Mouse (Mus musculus) hindbrain, embryonic 10.5 days (tissue): ENCODE results near the gene Galm. TPM values are rescaled to one million over a fixed set of nuclear protein-coding genes. Genes with fewer than 3 reads are reported as not detected.
A peak's percentile ranks its signal among the peaks of the same experiment; 100 is the strongest.
"Not testable (repeated sequence)": the region's sequence is repeated elsewhere in the genome, so short reads cannot be mapped to it uniquely, and the experiment has no call there.

Experiments used
- DNase-seq: peaks from one replicate; pipeline ENCODE4 v3.0.0-alpha.2; 2017; ENCODE audit warnings: low spot score
- H3K27ac ChIP-seq: fragments of 300-500 bp; sonication (generic); 2 replicates; pipeline ENCODE4 v1.5.1; 2016; ENCODE audit warnings: mild to moderate bottlenecking, moderate library complexity
- H3K27me3 ChIP-seq: fragments of 300-500 bp; sonication (generic); 2 replicates; pipeline ENCODE4 v1.6.1; 2016; ENCODE audit warnings: mild to moderate bottlenecking; ENCODE audit not compliant: poor library complexity, insufficient read depth, severe bottlenecking
- H3K36me3 ChIP-seq: fragments of 300-500 bp; sonication (generic); 2 replicates; pipeline ENCODE4 v1.6.1; 2016; ENCODE audit warnings: mild to moderate bottlenecking, moderate library complexity
- H3K4me1 ChIP-seq: fragments of 300-500 bp; sonication (generic); replicated peaks from 2 replicates; pipeline ENCODE4 v1.6.1; 2016; ENCODE audit warnings: mild to moderate bottlenecking
- H3K4me3 ChIP-seq: fragments of 300-500 bp; sonication (generic); 2 replicates; pipeline ENCODE4 v1.5.1; 2016; ENCODE audit warnings: mild to moderate bottlenecking, moderate library complexity
- H3K9me3 ChIP-seq: fragments of 300-500 bp; sonication (generic); 2 replicates; pipeline ENCODE4 v1.6.1; 2016; ENCODE audit warnings: mild to moderate bottlenecking, moderate library complexity
- WGBS: fragments of 180-500 bp; shearing (Covaris S2); methylation state at CpG from one replicate; pipeline ENCODE4 v1.1.7; 2016; 5-methylcytosine and 5-hydroxymethylcytosine counted together
- polyA plus RNA-seq: library from polyadenylated mRNA; unstranded; fragments of >200 nt; fragmentation: Nextera tagmentation; extraction: Ambion mirVana; gene quantifications from 2 replicates; pipeline ENCODE4 v1.2.1, GENCODE M21; 2016

The Galm gene
- polyA plus RNA-seq, 1 experiment from 2014 or later, result 8.4 TPM

GRCm38 (mm10) chr17:80206301-80206670, 79.0 kb downstream of the Galm start:
- Histone ChIP-seq H3K4me3 (peak overlapping the region; percentile 96), H3K27ac (peak overlapping the region; percentile 100), H3K27me3 (no peaks in the 10 kb centered on the region), H3K4me1 (peaks cover 18% of the 10 kb centered on the region), H3K36me3 (peaks cover 45% of the 10 kb centered on the region), H3K9me3 (no peaks in the 10 kb centered on the region)
- DNase-seq, result peak; percentile 58
- under 1% methylated on average over 36 of the region's 36 CpGs for WGBS

GRCm38 (mm10) chr17:80206671-80207581, 79.7 kb downstream of the Galm start, which contains the start of the genes Srsf7 and Ttc39d:
Gene Srsf7, minus strand, starts transcription at chr17:80207307.
Gene Ttc39d, plus strand, starts transcription at chr17:80207460.
- WGBS, result under 1% methylated on average over 95 of the region's 95 CpGs
- peaks cover 18% of the 10 kb centered on the region for H3K4me1 ChIP-seq
- DNase-seq, result peak; percentile 98
- no peaks in the 10 kb centered on the region for H3K27me3 ChIP-seq
- no peaks in the 10 kb centered on the region for H3K9me3 ChIP-seq
- peak within 1 kb of the TSS; percentile 100 for H3K27ac ChIP-seq
- peaks cover 38% of the 10 kb centered on the region for H3K36me3 ChIP-seq
- H3K4me3 ChIP-seq, result peak within 1 kb of the TSS; percentile 96

GRCm38 (mm10) chr17:80213998-80214397, 86.7 kb downstream of the Galm start:
- not testable (repeated sequence) for H3K4me3 ChIP-seq, H3K36me3 ChIP-seq, H3K4me1 ChIP-seq, H3K9me3 ChIP-seq, DNase-seq, H3K27ac ChIP-seq, H3K27me3 ChIP-seq
- 85% methylated on average over 4 of the region's 4 CpGs for WGBS

- WGBS, result 73% methylated on average over 2 of the region's 2 CpGs
- H3K4me3 ChIP-seq, result no peak overlapping the region
- H3K9me3 ChIP-seq, result no peaks in the 10 kb centered on the region
- no peak overlapping the region for H3K27ac ChIP-seq
- H3K36me3 ChIP-seq, result no peaks in the 10 kb centered on the region
- no peaks in the 10 kb centered on the region for H3K27me3 ChIP-seq
- DNase-seq, result no peak
- H3K4me1 ChIP-seq, result peaks cover 7% of the 10 kb centered on the region
These were observed 92.9 kb downstream of the Galm start for GRCm38 (mm10) chr17:80220131-80220530.

- Histone ChIP-seq H3K36me3 (0 out of 2 replicates have a peak, but pooled peaks cover under 1% of the 10 kb centered on the region), H3K4me1 (peaks cover 11% of the 10 kb centered on the region), H3K4me3 (no peak overlapping the region), H3K27me3 (no peaks in the 10 kb centered on the region), H3K9me3 (no peaks in the 10 kb centered on the region), H3K27ac (no peak overlapping the region)
- WGBS, result 67% methylated on average over 9 of the region's 9 CpGs
- no peak for DNase-seq
These were observed 93.9 kb downstream of the Galm start for GRCm38 (mm10) chr17:80221202-80221601.

- H3K9me3 ChIP-seq, result no peaks in the 10 kb centered on the region
- H3K4me3 ChIP-seq, result no peak overlapping the region
- no peak for DNase-seq
- peaks cover 6% of the 10 kb centered on the region; the same call in 1 of the 2 replicates for H3K36me3 ChIP-seq
- H3K27me3 ChIP-seq, result no peaks in the 10 kb centered on the region
- peaks cover 11% of the 10 kb centered on the region for H3K4me1 ChIP-seq
- H3K27ac ChIP-seq, result no peak overlapping the region
- 78% methylated on average over 3 of the region's 3 CpGs for WGBS
These were observed 94.8 kb downstream of the Galm start for GRCm38 (mm10) chr17:80221890-80222628.

- Histone ChIP-seq H3K9me3 (no peaks in the 10 kb centered on the region), H3K4me1 (peaks cover 11% of the 10 kb centered on the region), H3K4me3 (peak overlapping the region; percentile 67), H3K36me3 (peaks cover 23% of the 10 kb centered on the region), H3K27ac (peak overlapping the region; percentile 90), H3K27me3 (no peaks in the 10 kb centered on the region)
- no peak for DNase-seq
- 11% methylated on average over 9 of the region's 9 CpGs for WGBS
These were observed 96.6 kb downstream of the Galm start for GRCm38 (mm10) chr17:80223829-80224228.

- no peaks in the 10 kb centered on the region for H3K27me3 ChIP-seq
- H3K36me3 ChIP-seq, result peaks cover 30% of the 10 kb centered on the region
- H3K4me1 ChIP-seq, result peaks cover 11% of the 10 kb centered on the region
- under 1% methylated on average over 33 of the region's 33 CpGs for WGBS
- peak; percentile 87 for DNase-seq
- peak within 1 kb of the TSS; percentile 90 for H3K27ac ChIP-seq
- no peaks in the 10 kb centered on the region for H3K9me3 ChIP-seq
- peak within 1 kb of the TSS; percentile 67 for H3K4me3 ChIP-seq
These were observed 97.2 kb downstream of the Galm start, which contains the start of gene Gemin6 for GRCm38 (mm10) chr17:80224326-80225116. Gene Gemin6, plus strand, starts transcription at chr17:80224441.

GRCm38 (mm10) chr17:80225142-80225541, 97.9 kb downstream of the Galm start:
- peaks cover 11% of the 10 kb centered on the region for H3K4me1 ChIP-seq
- peak overlapping the region; percentile 90 for H3K27ac ChIP-seq
- not testable (repeated sequence) for H3K27me3 ChIP-seq, H3K9me3 ChIP-seq, DNase-seq
- peaks cover 31% of the 10 kb centered on the region for H3K36me3 ChIP-seq
- peak overlapping the region; percentile 67 for H3K4me3 ChIP-seq
- 61% methylated on average over 5 of the region's 5 CpGs for WGBS

- WGBS, result 92% methylated on average over 2 of the region's 2 CpGs
- H3K27me3 ChIP-seq, result no peaks in the 10 kb centered on the region
- no peak overlapping the region for H3K4me3 ChIP-seq
- no peak for DNase-seq
- no peaks in the 10 kb centered on the region for H3K9me3 ChIP-seq
- H3K27ac ChIP-seq, result no peak overlapping the region
- peaks cover 8% of the 10 kb centered on the region for H3K4me1 ChIP-seq
- peaks cover 45% of the 10 kb centered on the region for H3K36me3 ChIP-seq
These were observed 102.1 kb downstream of the Galm start for GRCm38 (mm10) chr17:80229396-80229795.

- peaks cover 43% of the 10 kb centered on the region for H3K36me3 ChIP-seq
- no peaks in the 10 kb centered on the region for H3K27me3 ChIP-seq
- H3K4me1 ChIP-seq, result no peaks in the 10 kb centered on the region
- no peak overlapping the region for H3K27ac ChIP-seq
- no peaks in the 10 kb centered on the region for H3K9me3 ChIP-seq
- DNase-seq, result no peak
- 92% methylated on average over 5 of the region's 5 CpGs for WGBS
- no peak overlapping the region for H3K4me3 ChIP-seq
These were observed 106.6 kb downstream of the Galm start for GRCm38 (mm10) chr17:80233844-80234243.

GRCm38 (mm10) chr17:80234376-80234775, 107.1 kb downstream of the Galm start:
- no peak for DNase-seq
- Histone ChIP-seq H3K27me3 (no peaks in the 10 kb centered on the region), H3K4me3 (no peak overlapping the region), H3K9me3 (no peaks in the 10 kb centered on the region), H3K4me1 (no peaks in the 10 kb centered on the region), H3K27ac (no peak overlapping the region), H3K36me3 (peaks cover 43% of the 10 kb centered on the region)
- WGBS, result 88% methylated on average over 7 of the region's 7 CpGs
